Mouse (Mus musculus): ENCODE data around the gene Epor.

Gene Epor

GRCm38 (mm10) chr9:21936692-21937570 lies 26.4 kb downstream of the Epor start, which contains the start of gene Plppr2:
Gene Plppr2 (plus strand): TSS chr9:21937033.
- DNase-seq (ENCODE audit: low read depth) = peak; percentile 97

- DNase-seq (ENCODE audit: low read depth) = no peak
Observed at GRCm38 (mm10) chr9:21935466-21936131, 27.7 kb downstream of the Epor start.

GRCm38 (mm10) chr9:21934021-21934420 lies 29.3 kb downstream of the Epor start:
- no peak for DNase-seq (ENCODE audit: low read depth)

GRCm38 (mm10) chr9:21932445-21933137 lies 30.7 kb downstream of the Epor start:
- no peak for DNase-seq (ENCODE audit: low read depth)

GRCm38 (mm10) chr9:21932006-21932405 lies 31.3 kb downstream of the Epor start:
- no peak for DNase-seq (ENCODE audit: low read depth)

GRCm38 (mm10) chr9:21929208-21929607 lies 34.1 kb downstream of the Epor start:
- DNase-seq (ENCODE audit: low read depth) = no peak

- peak; percentile 97 for DNase-seq (ENCODE audit: low read depth)
Observed at GRCm38 (mm10) chr9:21927208-21927753, 36.0 kb downstream of the Epor start, which contains the start of the genes Ccdc159 and Tmem205. Gene Ccdc159 (plus strand): TSS chr9:21927471. Gene Tmem205 (minus strand): TSS chr9:21927556.

- peak; percentile 53 for DNase-seq (ENCODE audit: low read depth)
Observed at GRCm38 (mm10) chr9:21926784-21927183, 36.5 kb downstream of the Epor start.

GRCm38 (mm10) chr9:21926155-21926554 lies 37.2 kb downstream of the Epor start:
- DNase-seq (ENCODE audit: low read depth) = peak; percentile 66

- DNase-seq (ENCODE audit: low read depth) = no peak
Observed at GRCm38 (mm10) chr9:21925506-21925905, 37.8 kb downstream of the Epor start.

- DNase-seq (ENCODE audit: low read depth) = no peak
Observed at GRCm38 (mm10) chr9:21925034-21925433, 38.3 kb downstream of the Epor start.

GRCm38 (mm10) chr9:21924099-21924493 lies 39.2 kb downstream of the Epor start:
- peak; percentile 98 for DNase-seq (ENCODE audit: low read depth)

GRCm38 (mm10) chr9:21923490-21924098 lies 39.7 kb downstream of the Epor start:
- DNase-seq (ENCODE audit: low read depth) = no peak

GRCm38 (mm10) chr9:21923036-21923435 lies 40.3 kb downstream of the Epor start:
- DNase-seq (ENCODE audit: low read depth) = no peak

- peak; percentile 53 for DNase-seq (ENCODE audit: low read depth)
Observed at GRCm38 (mm10) chr9:21918692-21919384, 44.5 kb downstream of the Epor start.

GRCm38 (mm10) chr9:21918035-21918592 lies 45.2 kb downstream of the Epor start, which contains the start of gene Rab3d:
Gene Rab3d (minus strand): TSS chr9:21918192.
- DNase-seq (ENCODE audit: low read depth) = peak; percentile 96

- DNase-seq (ENCODE audit: low read depth) = peak; percentile 19
Observed at GRCm38 (mm10) chr9:21917493-21918034, 45.7 kb downstream of the Epor start.

- no peak for DNase-seq (ENCODE audit: low read depth)
Observed at GRCm38 (mm10) chr9:21916851-21917492, 46.3 kb downstream of the Epor start.

GRCm38 (mm10) chr9:21909474-21910223 lies 53.7 kb downstream of the Epor start:
- no peak for DNase-seq (ENCODE audit: low read depth)
